20 mouse cellular contexts compared by ENCODE assay signal in the genomic region with DNA sequence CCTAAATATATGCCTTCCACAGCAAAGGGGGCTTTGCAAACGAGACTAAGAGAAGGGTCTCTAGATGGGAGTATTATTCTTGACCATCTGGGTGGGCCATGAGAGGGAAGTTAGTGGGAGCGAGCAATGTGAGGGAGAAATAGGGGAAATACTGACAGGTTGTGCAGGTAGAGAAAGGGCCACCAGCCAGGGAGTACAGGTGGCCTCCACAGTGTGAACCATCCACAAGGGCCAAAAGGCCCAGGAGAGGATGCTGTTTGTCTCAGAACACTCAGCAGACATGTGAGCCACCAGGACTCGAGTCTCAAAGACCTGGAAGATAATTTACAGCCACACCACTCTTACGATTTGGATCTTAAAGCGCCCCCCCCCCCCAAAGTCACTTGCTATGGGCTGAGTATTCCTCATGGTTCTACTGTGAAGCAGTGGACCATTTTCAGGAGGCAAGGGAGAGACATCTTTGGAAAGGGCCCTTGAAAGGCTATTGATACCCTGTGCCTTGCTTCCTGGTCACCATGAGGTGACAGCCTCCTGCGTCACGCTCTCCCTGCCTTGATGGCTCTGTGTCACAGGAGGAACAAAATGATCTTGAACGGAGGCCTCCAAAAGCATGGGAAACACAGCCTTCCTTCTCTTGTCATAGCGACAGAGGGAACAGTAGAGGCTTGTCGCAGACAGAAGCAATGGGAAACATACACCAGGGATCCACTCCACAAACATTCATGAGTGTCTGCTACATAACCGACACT. TPM values are rescaled to one million over a fixed set of nuclear protein-coding genes. Genes with fewer than 3 reads are reported as not detected.
"Had no signal": no experiment of that assay in that cellular context is flagged by ENCODE, and none has a peak within 500 bp of the region (broad histone marks: within the 10 kb centered on the region; RNA-seq: fewer than 3 reads in every experiment).

No protein-coding gene starts in this region.

- ATAC-seq: liver, embryonic 12.5 days; midbrain, embryonic 13.5 days had no signal

- H3K9me3 ChIP-seq: kidney, embryonic 15.5 days; limb, embryonic 15.5 days; liver, embryonic 12.5 days; midbrain, embryonic 13.5 days; stomach, embryonic 15.5 days had no signal

- H3K27ac ChIP-seq: limb, embryonic 15.5 days; liver, embryonic 12.5 days; midbrain, embryonic 13.5 days; stomach, embryonic 15.5 days had no signal

- H3K4me3 ChIP-seq: kidney, embryonic 15.5 days; limb, embryonic 15.5 days; liver, embryonic 12.5 days; midbrain, embryonic 13.5 days; myocyte; stomach, embryonic 15.5 days had no signal

- H3K9ac ChIP-seq: kidney, embryonic 15.5 days; limb, embryonic 15.5 days; liver, embryonic 12.5 days; lung, embryonic 14.5 days; midbrain, embryonic 13.5 days; stomach, embryonic 15.5 days had no signal

- H3K27me3 ChIP-seq: kidney, embryonic 15.5 days; limb, embryonic 15.5 days; liver, embryonic 12.5 days; midbrain, embryonic 13.5 days; stomach, embryonic 15.5 days had no signal

- H3K4me2 ChIP-seq: kidney, embryonic 15.5 days; limb, embryonic 15.5 days; liver, embryonic 12.5 days; lung, embryonic 14.5 days; midbrain, embryonic 13.5 days; stomach, embryonic 15.5 days had no signal

- DNase-seq: kidney, postnatal 14 days; layer of hippocampus, adult 9-11 months; layer of hippocampus, postnatal 36 days; lung, embryonic 14.5 days; lung, postnatal 14 days; retina, postnatal 1 day; right cerebral cortex, postnatal 4 days; thymus, adult 2 months; thymus, postnatal 25 days had no signal

RNA-seq across cellular contexts. Expression of a gene that starts 26.1 kb away (rescaled TPM):
- polyA plus RNA-seq: limb, embryonic 11.5 days; limb, embryonic 15.5 days; liver, embryonic 16.5 days; lung, embryonic 14.5 days; midbrain, embryonic 13.5 days; myocyte; neural tube, embryonic 11.5 days; spleen, adult 2 months; stomach, embryonic 15.5 days; testis, adult 2 months; thymus, adult 2 months had no signal
